Mouse (Mus musculus): ENCODE data around the gene Slitrk3. TPM values are rescaled to one million over a fixed set of nuclear protein-coding genes. Genes with fewer than 3 reads are reported as not detected.
"Not testable (repeated sequence)": the region's sequence is repeated elsewhere in the genome, so short reads cannot be mapped to it uniquely, and the experiment has no call there.

Slitrk3 gene
- polyA plus RNA-seq (2011; ENCODE audit: insufficient read depth, insufficient read length, low replicate concordance, missing spikeins): not detected in 2 replicates

DNA sequence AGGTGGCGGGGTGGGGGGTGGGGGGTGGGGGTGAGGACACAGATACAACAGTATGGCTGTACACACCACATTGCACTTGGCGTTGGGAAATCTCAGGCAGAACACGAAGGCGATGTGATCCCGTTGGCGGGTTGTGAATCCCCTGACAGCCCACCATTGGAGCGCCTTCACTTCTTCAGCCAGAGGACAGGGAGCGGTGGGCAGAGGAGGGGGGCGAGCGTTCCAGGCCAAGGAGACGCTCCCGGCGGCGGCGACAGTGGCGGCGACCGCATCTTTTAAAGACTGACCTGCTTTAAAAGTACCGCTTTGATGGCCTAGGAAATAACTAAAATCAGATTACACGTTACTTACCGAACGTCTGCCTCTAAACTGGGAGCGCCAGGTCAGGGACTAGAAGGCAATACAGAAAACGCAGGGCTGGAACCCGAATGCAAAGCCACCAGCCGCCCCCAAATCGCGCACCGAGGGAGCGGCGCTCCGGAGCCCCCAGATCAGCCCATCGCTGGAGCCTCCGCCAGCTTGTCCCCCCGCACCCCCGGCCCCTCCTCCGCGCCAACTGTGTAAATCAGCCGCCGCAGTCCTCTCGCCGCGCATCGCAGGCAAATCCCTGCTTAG, at the start of gene Slitrk3:
Slitrk3 (minus strand) TSS at position 607 of the 615 bp plus-strand sequence.
- TF ChIP-seq POLR2A (IDR thresholded peaks at IDR 0.05; ENCODE audit: borderline replicate concordance, control insufficient read depth, low read depth, low read length): no peak
- no peak for TF ChIP-seq CTCF (IDR thresholded peaks at IDR 0.05; ENCODE audit: control insufficient read depth, insufficient read depth, low read length)
- 3% methylated on average over 44 of the region's 44 CpGs for WGBS
- Histone ChIP-seq H3K27ac (ENCODE audit: control insufficient read depth, insufficient read depth, low read depth, low read length, poor library complexity) (no peak within 1 kb of the TSS), H3K4me3 (replicated peaks; ENCODE audit: control insufficient read depth, low read depth, low read length) (no peak within 1 kb of the TSS), H3K4me1 (ENCODE audit: control insufficient read depth, insufficient read depth, low read length) (no peaks in the 10 kb centered on the region)

DNA sequence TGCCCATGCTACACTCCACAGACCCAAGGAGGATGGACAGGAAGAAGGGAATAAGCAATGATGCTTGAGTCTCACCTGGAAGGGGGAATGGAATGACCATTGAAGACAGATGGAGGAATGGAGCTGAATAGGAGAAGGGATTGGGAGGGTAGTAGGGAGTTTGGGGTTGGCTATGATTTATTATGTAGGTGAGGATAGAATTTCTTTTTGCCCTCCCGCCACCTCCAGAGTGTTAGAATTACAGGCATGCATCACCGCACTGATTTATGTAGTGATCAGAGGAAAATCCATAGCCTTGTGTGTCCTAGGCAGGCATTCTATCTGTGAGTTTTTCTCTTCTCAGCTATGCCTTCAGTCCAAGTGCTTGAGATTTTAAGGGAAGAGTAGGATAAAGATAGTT, 36.8 kb upstream of the Slitrk3 start:
- not testable (repeated sequence) for H3K4me1 ChIP-seq (ENCODE audit: control insufficient read depth, insufficient read depth, low read length); H3K4me3 ChIP-seq (replicated peaks; ENCODE audit: control insufficient read depth, low read depth, low read length); H3K27ac ChIP-seq (ENCODE audit: control insufficient read depth, insufficient read depth, low read depth, low read length, poor library complexity)
- 92% methylated on average over 2 of the region's 2 CpGs for WGBS

DNA sequence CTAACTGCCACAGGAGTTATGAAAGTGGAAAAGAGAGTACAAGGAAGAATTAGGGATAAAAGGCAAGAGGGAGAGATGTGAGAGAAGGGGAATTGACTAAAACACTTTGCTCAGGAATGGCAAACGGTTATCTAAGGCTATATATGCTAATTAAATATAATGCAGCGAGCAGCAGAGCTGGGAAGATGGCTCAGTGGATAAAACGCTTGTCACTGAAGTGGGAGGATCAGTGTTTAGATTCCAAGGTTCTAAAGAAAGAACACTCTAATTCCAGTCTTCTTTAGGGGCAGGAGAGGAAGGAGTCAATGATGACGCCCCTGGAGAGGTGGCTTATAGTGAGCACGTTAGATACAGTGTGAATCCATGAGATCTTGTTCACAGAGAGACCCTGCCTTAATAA, 27.0 kb upstream of the Slitrk3 start:
- Histone ChIP-seq H3K27ac (ENCODE audit: control insufficient read depth, insufficient read depth, low read depth, low read length, poor library complexity) (no peak overlapping the region), H3K4me1 (ENCODE audit: control insufficient read depth, insufficient read depth, low read length) (no peaks in the 10 kb centered on the region), H3K4me3 (replicated peaks; ENCODE audit: control insufficient read depth, low read depth, low read length) (no peak overlapping the region)
- 67% methylated on average over 5 of the region's 5 CpGs for WGBS
- TF ChIP-seq POLR2A (IDR thresholded peaks at IDR 0.05; ENCODE audit: borderline replicate concordance, control insufficient read depth, low read depth, low read length) (no peak), CTCF (IDR thresholded peaks at IDR 0.05; ENCODE audit: control insufficient read depth, insufficient read depth, low read length) (no peak)

DNA sequence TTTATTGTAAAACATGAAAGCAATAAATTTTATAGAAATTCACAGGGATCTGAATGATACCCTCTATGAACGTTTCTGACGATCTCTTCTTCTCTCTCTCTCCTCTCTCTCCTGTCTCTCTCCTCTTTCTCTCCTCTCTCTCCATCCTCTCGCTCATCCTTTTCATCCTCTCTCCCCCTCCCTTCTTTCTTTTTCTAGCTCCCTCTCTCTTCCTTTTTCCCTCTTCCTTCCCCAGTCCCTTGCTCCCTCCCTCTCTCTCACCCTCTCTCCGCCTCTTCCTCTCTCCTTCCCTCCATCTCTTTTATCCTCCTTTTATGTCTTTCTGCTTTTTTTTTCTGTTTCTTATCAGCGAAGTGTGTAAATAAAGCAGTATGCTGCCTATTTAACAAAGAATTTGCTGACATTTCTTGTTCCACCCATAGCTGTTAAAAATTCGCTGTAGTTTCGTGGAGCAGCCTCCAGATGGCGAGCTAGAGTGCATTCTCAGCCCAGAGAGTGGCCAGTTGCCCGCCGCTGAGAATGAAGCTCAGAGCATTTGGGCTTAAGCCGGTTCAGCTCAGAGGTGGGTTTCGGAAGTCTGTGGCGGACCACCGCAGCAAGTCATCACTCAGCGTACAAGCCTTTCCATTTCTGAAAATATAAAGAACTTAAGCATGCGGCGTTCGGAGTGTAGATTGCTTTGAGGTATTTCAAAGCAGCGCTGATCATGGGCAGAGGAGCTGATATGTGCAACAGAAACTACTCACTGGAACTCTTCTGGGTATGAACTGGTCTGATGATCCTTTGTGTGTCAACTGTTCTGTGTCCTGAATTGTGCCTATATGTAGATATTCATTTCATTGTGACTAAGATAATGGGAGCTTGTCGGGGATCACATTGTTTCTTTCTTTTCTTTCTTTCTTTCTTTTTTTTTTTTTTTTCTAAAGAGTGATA, 8.5 kb upstream of the Slitrk3 start:
- no peak overlapping the region for H3K4me3 ChIP-seq (replicated peaks; ENCODE audit: control insufficient read depth, low read depth, low read length)
- TF ChIP-seq CTCF (IDR thresholded peaks at IDR 0.05; ENCODE audit: control insufficient read depth, insufficient read depth, low read length): peak; percentile 15; the same call in 1 of the 2 replicates
- no peak for TF ChIP-seq POLR2A (IDR thresholded peaks at IDR 0.05; ENCODE audit: borderline replicate concordance, control insufficient read depth, low read depth, low read length)
- H3K4me1 ChIP-seq (ENCODE audit: control insufficient read depth, insufficient read depth, low read length): no peaks in the 10 kb centered on the region
- no peak overlapping the region for H3K27ac ChIP-seq (ENCODE audit: control insufficient read depth, insufficient read depth, low read depth, low read length, poor library complexity)
- 15% methylated on average over 20 of the region's 20 CpGs for WGBS

DNA sequence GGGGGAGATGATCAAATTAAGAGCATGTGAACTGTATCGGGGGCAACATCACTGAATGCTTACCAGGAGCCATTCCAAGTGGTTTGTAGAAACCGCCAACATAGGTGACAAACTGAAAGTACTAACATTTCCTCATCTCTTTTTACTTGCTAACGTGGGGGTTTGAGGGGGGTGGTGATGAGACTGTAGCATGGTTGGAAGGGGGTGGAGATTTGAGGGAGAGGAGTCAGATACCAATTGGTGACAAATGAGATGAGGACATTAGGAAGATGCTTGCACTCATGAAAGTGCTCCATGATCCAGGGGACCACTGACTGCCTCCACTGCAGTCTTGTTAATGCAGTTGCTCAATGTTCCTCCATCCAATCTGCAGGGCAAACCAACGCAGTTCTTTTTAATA, 587 bp upstream of the Slitrk3 start:
- Histone ChIP-seq H3K27ac (ENCODE audit: control insufficient read depth, insufficient read depth, low read depth, low read length, poor library complexity) (no peak overlapping the region), H3K4me1 (ENCODE audit: control insufficient read depth, insufficient read depth, low read length) (no peaks in the 10 kb centered on the region), H3K4me3 (replicated peaks; ENCODE audit: control insufficient read depth, low read depth, low read length) (no peak overlapping the region)
- WGBS: 7% methylated on average over 4 of the region's 4 CpGs
- TF ChIP-seq CTCF (IDR thresholded peaks at IDR 0.05; ENCODE audit: control insufficient read depth, insufficient read depth, low read length) (no peak), POLR2A (IDR thresholded peaks at IDR 0.05; ENCODE audit: borderline replicate concordance, control insufficient read depth, low read depth, low read length) (no peak)

DNA sequence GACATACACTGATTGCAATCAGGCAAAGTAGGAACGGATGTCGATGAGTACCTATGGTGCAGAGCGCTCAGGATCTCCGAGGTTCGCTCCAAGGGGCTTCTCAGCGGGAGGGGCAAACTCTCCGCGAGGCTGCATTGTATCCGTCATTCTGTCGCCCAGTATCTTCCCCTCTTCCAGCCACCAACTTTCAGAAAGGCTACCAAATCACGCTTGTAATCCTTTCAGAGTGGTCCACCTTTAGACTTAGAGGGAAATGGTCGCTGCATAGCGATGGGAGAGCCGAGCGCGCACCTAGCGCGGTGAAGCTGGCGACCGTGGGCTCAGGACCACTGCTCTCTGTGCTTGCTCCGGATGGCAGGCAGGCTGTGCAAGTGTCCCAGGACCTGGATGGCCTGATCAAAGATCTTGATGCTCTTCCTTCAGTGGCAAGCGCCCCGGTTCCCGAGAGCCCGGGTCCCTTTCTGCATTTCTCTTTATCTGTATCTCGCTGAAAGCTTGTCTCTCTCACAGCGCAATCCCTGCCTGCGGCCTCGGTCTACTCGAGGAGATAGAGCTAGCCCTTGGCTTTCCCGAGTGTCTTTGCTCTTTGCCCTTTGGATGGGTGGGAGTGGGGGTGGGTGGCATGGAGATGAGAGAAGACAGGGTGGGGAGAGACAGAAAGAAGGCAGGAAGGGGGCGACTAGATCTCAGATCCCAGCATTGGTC, 959 bp downstream of the Slitrk3 start:
- TF ChIP-seq POLR2A (IDR thresholded peaks at IDR 0.05; ENCODE audit: borderline replicate concordance, control insufficient read depth, low read depth, low read length) (no peak), CTCF (IDR thresholded peaks at IDR 0.05; ENCODE audit: control insufficient read depth, insufficient read depth, low read length) (no peak)
- no peak overlapping the region for H3K4me3 ChIP-seq (replicated peaks; ENCODE audit: control insufficient read depth, low read depth, low read length)

DNA sequence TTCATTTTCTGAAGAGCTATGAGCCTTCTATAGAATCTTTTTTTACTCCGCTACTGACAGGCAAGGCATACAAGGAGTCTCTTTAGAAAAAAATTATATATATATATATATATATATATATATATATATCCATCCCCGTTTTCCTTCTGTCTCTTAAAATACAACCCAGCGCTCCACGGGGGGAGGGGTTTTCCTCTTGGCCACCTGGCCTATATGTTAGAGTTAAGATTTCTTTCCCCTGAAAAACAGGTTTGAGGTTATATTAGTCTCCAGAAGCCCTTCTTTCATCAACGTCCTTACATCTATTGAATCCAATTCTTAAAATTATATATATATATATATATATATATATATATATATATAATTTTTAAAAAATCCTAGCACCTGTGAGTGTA, 1.6 kb downstream of the Slitrk3 start:
- WGBS: 42% methylated on average over 5 of the region's 5 CpGs
- no peak overlapping the region for H3K27ac ChIP-seq (ENCODE audit: control insufficient read depth, insufficient read depth, low read depth, low read length, poor library complexity)
- TF ChIP-seq POLR2A (IDR thresholded peaks at IDR 0.05; ENCODE audit: borderline replicate concordance, control insufficient read depth, low read depth, low read length) (no peak), CTCF (IDR thresholded peaks at IDR 0.05; ENCODE audit: control insufficient read depth, insufficient read depth, low read length) (no peak)
- H3K4me3 ChIP-seq (replicated peaks; ENCODE audit: control insufficient read depth, low read depth, low read length): no peak overlapping the region
- H3K4me1 ChIP-seq (ENCODE audit: control insufficient read depth, insufficient read depth, low read length): no peaks in the 10 kb centered on the region

More for the DNA sequence above, 959 bp downstream of the Slitrk3 start:
- Histone ChIP-seq H3K27ac (ENCODE audit: control insufficient read depth, insufficient read depth, low read depth, low read length, poor library complexity) (no peak overlapping the region), H3K4me1 (ENCODE audit: control insufficient read depth, insufficient read depth, low read length) (no peaks in the 10 kb centered on the region)
- 6% methylated on average over 32 of the region's 32 CpGs for WGBS

DNA sequence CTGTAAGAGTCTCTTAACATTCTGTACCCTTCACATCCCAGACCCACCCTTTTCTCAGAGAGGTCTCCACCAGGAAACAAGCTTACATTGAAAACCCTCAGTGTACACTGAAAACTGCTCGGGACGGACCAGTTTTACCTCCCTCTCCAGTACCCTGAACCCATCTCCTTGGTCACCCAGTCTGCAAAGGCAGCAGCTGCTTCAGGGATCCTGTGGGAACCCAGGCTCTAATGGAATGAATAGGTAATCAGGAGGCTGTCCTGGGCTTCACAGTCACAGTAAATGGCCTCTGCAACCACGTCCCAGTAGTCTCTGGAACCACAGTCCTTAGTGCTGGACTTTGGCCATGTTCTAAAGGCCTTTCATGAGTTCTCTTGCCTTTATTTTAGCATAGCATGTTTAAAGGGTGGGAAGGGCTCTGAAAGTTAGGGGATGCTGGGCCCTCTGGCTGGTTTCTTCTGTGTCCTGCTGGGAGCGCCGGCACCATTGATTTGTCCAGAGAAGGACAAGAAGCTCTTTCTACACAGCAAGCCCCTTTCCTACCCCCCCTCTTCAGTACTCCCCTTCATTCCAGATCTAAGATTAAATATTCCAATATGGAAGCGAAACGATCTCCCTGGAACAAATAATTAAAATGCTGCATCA, 2.1 kb downstream of the Slitrk3 start:
- Histone ChIP-seq H3K4me3 (replicated peaks; ENCODE audit: control insufficient read depth, low read depth, low read length) (no peak overlapping the region), H3K27ac (ENCODE audit: control insufficient read depth, insufficient read depth, low read depth, low read length, poor library complexity) (no peak overlapping the region), H3K4me1 (ENCODE audit: control insufficient read depth, insufficient read depth, low read length) (no peaks in the 10 kb centered on the region)
- 50% methylated on average over 7 of the region's 7 CpGs for WGBS
- TF ChIP-seq POLR2A (IDR thresholded peaks at IDR 0.05; ENCODE audit: borderline replicate concordance, control insufficient read depth, low read depth, low read length) (no peak), CTCF (IDR thresholded peaks at IDR 0.05; ENCODE audit: control insufficient read depth, insufficient read depth, low read length) (no peak)
